Mouse (Mus musculus) heart, postnatal 4 days (tissue): ENCODE measurements at regions not wholly inside any gene's neighbourhood (a gene's known extent, or its start where the extent isn't known, plus 50 kb on each side); places are given as distances from the start of the nearest gene placed in this dataset.
A peak's percentile ranks its signal among the peaks of the same experiment; 100 is the strongest.

Experiments used
- DNase-seq: peaks from one replicate; pipeline ENCODE4 v3.0.0; 2021

DNA sequence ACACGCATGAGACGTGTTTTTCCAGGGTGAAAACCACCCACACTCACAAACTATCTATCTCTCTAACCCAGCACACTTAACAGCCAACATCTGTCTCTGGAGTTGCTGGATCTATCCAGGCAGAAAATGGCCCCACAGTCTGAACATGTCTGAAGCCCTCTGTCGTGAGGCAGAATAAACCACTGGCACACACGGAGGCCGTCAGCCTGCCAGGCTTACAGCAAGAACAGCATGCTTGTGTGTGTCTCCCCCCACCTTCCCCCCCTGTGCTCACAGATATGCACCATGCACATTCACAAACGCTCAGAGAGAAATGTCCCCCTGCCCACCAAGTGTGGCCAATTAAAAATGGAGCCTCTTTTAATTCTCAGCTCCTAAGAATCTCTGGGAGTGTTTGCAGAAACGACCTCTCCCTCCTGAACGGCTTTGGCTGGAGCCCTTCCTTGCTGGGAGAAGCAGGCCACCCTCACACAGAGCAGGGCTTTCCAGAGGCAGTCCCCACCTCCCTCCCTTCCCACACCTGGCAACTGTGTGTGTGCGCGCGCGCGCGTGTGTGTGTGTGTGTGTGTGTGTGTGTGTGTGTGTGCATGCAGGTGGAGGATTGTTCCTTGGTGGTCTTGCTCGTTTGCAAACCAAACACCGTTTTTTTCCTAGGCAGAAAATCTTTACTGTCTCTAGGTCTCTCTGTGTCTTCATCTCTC, 88.7 kb downstream of the Edn3 start:
- DNase-seq: no peak

GRCm38 (mm10) chr2:174850860-174851259, 90.4 kb downstream of the Edn3 start:
- DNase-seq: no peak

GRCm38 (mm10) chr2:174851525-174852330, 91.3 kb downstream of the Edn3 start:
- peak; percentile 88 for DNase-seq

DNA sequence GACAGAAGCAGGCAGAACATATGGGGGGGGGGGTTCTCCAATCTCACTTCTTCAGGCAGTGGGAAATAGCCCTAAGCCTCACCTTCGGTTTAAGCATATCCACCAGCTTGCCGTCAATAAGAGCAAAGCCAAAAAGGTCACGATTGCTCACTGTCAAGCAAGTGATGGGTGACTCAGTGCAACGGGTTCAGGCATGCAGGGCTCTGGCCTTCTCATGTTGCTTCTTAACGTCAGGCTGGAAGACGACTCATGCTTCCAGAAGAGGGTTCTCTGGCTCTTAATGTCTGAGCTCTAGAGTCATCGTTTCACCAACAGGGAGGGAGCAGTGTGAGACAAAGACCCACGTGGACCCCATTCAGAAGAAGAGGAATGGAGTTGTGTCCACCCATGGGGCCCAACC, 93.4 kb downstream of the Edn3 start:
- no peak for DNase-seq

DNA sequence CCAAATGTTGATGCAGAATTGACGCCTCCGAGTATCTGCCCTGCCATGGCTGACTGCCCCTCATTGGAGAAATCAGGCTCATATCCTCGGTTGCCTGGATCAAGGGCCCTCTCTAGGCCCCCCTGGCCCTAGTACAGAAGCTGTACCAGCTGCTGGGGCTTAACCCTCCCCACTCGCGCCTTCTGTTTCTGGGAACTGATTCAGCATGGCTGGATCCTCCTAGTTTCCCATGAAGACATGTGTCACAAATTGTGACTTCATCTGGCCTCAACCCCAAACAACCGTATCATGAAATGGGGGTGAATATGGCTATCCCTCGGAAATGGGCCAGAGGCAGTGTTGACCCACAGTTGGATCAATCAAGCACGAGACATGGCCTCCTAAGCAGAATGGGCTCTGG, 95.1 kb downstream of the Edn3 start:
- no peak for DNase-seq

DNA sequence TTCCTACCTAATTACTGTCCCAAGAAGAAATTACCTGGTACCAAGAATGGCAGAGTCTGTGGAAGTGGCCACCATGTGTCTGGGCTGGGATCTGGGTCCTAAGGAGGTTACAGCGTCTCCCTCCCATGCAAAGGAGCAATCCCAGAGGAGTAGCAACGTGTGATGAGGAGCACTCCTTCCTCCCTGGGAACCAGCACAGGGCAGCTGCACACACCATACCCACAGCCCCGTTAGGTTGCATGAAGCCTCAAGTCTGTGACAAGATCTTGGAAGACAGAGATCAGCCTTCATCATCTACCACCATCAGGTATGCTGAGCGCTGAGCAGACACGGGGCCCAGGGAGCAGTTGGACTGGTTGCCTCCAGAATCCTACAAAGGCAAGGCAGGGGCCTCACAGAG, 95.7 kb downstream of the Edn3 start:
- DNase-seq: no peak

GRCm38 (mm10) chr2:174858011-174858834, 97.8 kb downstream of the Edn3 start:
- DNase-seq: peak; percentile 81

DNA sequence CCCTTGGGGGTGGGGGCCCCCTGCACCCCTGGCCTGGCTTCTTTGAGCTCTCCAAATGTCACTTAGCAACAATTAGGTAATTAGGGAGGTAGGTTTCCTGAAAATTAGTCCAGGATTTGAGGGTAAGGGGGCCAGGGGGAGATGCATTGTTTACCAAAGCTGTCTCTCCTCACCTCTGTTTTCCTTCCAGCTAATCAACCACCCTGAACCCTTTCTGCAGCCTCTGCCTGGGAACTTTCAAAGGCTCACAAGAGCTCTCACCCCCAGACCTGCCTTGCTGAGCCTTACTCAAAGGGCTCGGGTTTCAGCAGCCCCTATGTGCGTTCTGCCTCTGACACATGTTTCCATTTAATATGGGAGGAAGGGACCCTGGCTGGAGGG, 98.4 kb downstream of the Edn3 start:
- DNase-seq: no peak

DNA sequence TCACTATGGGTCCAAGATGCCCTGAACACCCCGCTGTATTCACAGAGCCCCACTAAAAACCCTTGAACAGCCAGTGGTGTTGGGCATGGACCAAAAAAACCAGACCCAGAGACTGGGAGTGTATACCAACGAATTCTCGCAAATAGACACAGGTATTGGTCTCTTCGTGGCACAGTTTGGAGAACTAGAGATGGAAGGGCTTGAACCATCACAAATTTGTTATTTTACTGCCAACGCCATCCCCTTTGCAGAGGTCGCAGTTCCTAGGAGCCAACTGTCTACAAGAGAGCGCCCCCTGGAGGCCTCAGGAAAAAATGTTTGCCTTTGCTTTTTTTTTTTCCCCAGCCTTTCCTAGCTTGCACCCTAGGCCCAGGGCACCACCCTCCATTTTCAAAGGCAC, 99.1 kb downstream of the Edn3 start:
- no peak for DNase-seq

DNA sequence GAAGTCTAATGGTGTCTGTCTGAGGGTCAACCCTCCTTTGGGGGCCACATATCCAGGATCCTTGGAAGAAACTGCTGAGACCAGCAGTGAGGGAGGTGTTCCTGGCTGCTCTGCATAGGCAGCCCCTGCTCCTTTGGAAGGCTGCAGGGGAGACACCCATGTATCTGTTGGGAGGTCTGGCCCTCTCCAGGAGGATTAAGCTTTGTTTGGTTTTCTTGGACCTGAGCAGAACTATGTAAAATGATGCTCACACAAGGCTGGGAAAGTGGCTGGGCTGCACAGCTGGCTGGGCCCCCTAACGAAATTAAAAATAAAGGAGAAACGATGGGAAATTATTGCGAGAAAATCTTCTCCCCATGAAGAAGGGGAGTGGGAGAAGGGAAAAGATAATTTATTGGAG, 104.2 kb downstream of the Edn3 start:
- no peak for DNase-seq

- no peak for DNase-seq
Observed at GRCm38 (mm10) chr2:174866546-174866945, 106.1 kb downstream of the Edn3 start.

DNA sequence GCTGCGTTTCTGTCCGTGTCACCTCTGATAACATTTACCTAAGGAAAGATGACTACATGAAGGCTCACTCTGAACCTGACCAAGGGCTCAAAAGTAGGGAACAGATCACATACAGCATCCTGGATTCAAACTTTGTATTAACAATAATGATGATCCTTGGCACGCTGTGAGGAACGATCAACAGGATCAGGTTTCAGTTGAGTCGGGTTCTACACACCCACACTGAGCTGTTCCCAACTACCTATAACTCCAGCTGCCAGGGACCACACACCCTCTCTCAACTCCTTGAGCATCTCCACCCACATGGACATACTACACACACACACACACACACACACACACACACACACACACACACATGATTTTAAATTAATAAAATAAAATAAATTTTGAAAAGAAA, 107.0 kb downstream of the Edn3 start:
- DNase-seq: no peak

DNA sequence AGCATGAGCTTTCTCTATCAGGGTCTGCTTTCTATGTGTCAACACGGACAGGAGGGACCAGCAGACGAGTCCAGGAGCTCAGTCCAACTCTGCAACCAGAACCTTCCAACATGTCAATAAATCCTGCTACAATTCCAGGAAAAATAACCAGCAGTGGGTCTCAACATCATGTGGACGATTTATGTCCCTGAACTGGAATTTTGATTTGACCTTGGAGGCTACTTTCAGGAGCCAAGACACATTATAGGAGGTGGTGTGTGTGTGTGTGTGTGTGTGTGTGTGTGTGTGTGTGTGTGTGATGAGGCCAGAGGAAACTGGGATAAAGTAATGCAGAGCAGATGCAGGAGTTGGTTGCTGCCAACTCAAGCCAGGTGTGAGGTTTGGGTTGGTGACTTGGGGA, 107.8 kb downstream of the Edn3 start:
- no peak for DNase-seq

- peak; percentile 47 for DNase-seq
Observed at GRCm38 (mm10) chr2:174868743-174869369, 108.4 kb downstream of the Edn3 start.

DNA sequence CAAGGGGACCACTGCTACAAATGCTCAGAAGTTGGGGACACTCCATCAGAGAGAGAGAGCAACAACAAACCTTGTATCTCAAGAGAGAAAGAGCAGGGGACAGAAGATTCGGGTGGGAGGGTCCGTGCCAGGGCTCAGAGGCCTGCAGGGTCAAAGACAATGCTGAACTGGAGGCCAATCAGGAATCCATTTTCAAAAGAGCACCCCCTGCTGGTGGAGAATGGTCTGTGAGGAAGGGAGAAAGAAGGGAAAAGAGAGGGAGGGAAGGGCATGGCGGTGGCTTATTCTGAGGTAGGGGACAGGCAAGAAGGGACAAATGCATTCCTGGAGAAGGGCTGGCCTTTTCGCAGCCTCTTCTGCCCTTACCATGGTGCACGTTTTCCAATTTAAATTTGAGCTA, 109.9 kb downstream of the Edn3 start:
- DNase-seq: no peak

GRCm38 (mm10) chr2:174871225-174871624, 110.8 kb downstream of the Edn3 start:
- DNase-seq: no peak

GRCm38 (mm10) chr2:174871844-174872243, 111.4 kb downstream of the Edn3 start:
- no peak for DNase-seq

DNA sequence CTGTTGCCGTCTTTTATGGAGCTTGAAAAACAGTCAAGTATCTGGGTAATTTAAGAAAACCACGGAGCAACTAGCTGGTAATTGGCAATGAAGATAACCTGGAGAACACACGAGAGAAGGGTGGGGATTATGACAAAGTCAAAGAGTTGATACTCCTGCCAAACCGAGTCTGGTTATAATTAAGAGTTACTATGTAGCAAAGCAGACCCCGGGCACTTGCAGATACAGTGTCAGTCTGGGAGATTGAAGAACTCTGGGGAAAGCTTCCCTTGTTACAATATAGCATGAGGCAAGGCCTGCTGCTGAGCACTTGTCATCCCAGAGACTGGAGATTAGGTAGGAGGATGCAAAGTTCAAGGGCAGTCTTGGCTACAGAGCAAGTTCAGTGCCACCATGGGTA, 116.5 kb downstream of the Edn3 start:
- DNase-seq: no peak

DNA sequence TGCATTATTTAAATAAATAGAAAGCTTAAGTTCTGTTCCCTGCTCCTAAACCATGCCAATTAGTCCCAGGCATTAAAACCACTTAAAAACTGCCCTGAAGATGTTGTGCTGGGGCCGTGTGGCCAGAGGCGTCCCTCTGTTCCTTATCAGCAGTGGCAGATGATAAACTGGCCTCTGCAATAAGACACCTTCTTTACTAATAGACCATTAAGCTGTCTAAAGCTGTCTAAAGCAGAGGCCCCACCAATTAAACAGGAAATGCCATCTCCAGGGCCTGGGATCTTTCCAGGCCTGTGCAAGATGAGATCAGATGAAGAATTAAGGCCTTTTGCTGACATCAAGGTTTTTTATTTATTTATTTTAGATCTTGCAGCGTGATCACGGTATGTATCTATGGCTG, 118.6 kb downstream of the Edn3 start:
- no peak for DNase-seq

GRCm38 (mm10) chr2:174880659-174881058, 120.2 kb downstream of the Edn3 start:
- DNase-seq: no peak

GRCm38 (mm10) chr2:174884232-174885225, 124.1 kb downstream of the Edn3 start:
- no peak for DNase-seq

- DNase-seq: no peak
Observed at GRCm38 (mm10) chr2:174892658-174893057, 117.4 kb upstream of the Gm14444 start.
